Mouse (Mus musculus) cortical plate, adult 2 months (tissue): ENCODE results near the gene Zswim8.
A peak's percentile ranks its signal among the peaks of the same experiment; 100 is the strongest.

Experiments
- CTCF ChIP-seq: fragments of 200-500 bp; IDR thresholded peaks from 2 replicates; pipeline ENCODE4 v1.5.1; 2011; ENCODE audit warnings: mild to moderate bottlenecking, control low read depth, low read length; ENCODE audit not compliant: insufficient read depth; ENCODE audit errors: extremely low read depth
- POLR2A ChIP-seq: fragments of 200-500 bp; IDR thresholded peaks from 2 replicates; pipeline ENCODE4 v1.6.1; 2011; ENCODE audit warnings: mild to moderate bottlenecking, low read length, control low read depth; ENCODE audit not compliant: insufficient read depth; ENCODE audit errors: extremely low read depth

DNA sequence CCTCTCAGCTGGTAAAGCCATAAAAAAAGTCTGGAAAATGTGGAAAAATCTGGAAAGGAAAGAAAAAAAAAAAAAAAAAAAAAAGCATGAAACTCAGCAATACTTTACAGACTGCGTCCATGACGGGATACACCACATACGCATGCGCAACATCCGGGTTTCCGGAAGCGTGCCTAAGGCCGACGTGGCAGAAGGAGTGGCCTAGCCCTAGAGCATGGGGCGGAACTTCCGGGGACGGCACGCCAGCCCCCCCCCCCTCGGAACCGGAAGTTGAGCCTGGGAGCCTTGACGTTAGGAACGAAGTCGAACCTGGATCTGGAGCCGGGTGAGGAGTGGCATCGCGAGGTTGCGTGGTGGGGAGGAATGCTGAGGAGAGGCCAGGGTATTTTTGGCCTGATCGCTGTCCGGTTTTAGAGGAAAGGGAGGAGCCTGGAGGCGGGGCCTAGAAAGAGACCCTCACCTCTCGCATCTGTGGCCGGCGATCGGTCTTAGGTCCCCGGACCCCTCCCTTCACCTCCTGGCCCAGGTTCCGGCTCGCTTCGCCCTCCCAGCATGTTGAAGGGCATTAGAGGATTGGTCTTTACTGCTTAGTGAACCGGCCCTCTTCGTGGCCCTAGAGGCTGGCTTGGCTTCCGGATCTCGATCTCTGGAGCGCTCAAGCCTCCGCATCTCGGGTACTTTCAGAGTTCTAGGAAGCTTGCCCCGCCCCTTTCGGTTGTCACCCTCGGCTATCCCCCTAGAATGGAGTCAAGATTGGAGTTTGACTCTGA is 33.1 kb upstream of the Zswim8 start, which contains the start of gene Sec24c:
- TF ChIP-seq CTCF (no peak), POLR2A (peak; percentile 81; the same call in 1 of the 2 replicates)
